Mouse (Mus musculus): ENCODE results near the gene Slamf1. TPM values are rescaled to one million over a fixed set of nuclear protein-coding genes. Genes with fewer than 3 reads are reported as not detected.

Gene Slamf1
- 0.16 and 0.24 TPM in 2 replicates for polyA plus RNA-seq (2021; fragmentation: Nextera tagmentation)
- long read RNA-seq, experiment 1, partial matches to known transcripts, result 0 of 1 reads
- long read RNA-seq, experiment 1, other reads (novel, unspliced or antisense), result 0 of 1 reads
- long read RNA-seq, experiment 2, result 0 reads

GRCm38 (mm10) chr1:171766898-171767297 lies at the start of gene Slamf1:
Gene Slamf1, plus strand, starts transcription at chr1:171767127.

GRCm38 (mm10) chr1:171839488-171839887 lies 72.6 kb downstream of the Slamf1 start, which contains the start of gene Cd84:
Gene Cd84, plus strand, starts transcription at chr1:171839697.

Other genes starting within 250 kb of the Slamf1 start
- gene Itln1, start 231.8 kb upstream of the Slamf1 start, polyA plus RNA-seq (2021; fragmentation: Nextera tagmentation), result not detected in 2 replicates
- not detected in 2 replicates for gene Cd244a, start 207.9 kb upstream of the Slamf1 start, polyA plus RNA-seq (2021; fragmentation: Nextera tagmentation)
- 0.10 and 0.11 TPM in 2 replicates for gene Ly9, start 159.7 kb upstream of the Slamf1 start, polyA plus RNA-seq (2021; fragmentation: Nextera tagmentation)
- not detected in 2 replicates for gene Slamf7, start 114.1 kb upstream of the Slamf1 start, polyA plus RNA-seq (2021; fragmentation: Nextera tagmentation)
- 1.8 and 2.0 TPM in 2 replicates for gene Cd48, start 85.1 kb upstream of the Slamf1 start, polyA plus RNA-seq (2021; fragmentation: Nextera tagmentation)
- 2.1 and 2.5 TPM in 2 replicates for gene Cd84, start 72.6 kb downstream of the Slamf1 start, polyA plus RNA-seq (2021; fragmentation: Nextera tagmentation)
- gene Gm10521, start 128.5 kb downstream of the Slamf1 start, polyA plus RNA-seq (2021; fragmentation: Nextera tagmentation), result not detected in 2 replicates
- gene Slamf6, start 150.4 kb downstream of the Slamf1 start, polyA plus RNA-seq (2021; fragmentation: Nextera tagmentation), result 0.41 and 1.1 TPM in 2 replicates